Mouse (Mus musculus): Measurements from ENCODE around the gene Acot3. TPM values are rescaled to one million over a fixed set of nuclear protein-coding genes. Genes with fewer than 3 reads are reported as not detected.

Gene Acot3
- polyA plus RNA-seq, 1 experiment from 2014 or later: 1.4 TPM

DNA sequence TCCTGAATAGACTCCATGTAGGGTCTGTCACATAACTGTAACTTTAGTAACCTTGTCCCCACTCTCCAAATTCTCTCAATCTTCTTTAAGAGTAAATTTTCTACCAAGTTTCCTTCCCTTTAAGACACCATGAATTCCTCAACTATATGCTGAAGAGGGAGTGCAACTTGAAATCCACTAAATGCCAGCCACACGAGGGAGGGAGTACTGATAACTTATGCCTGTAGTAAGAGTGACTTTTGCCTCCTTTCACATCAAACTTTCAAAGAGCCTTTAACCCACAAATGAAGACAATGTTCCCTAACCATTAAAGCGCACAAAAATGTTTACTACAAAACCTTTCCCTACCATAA is 49.5 kb downstream of the Acot3 start:
- no peak for ATAC-seq
- Histone ChIP-seq H3K9ac (ENCODE audit: low read depth, low read length) (no peak overlapping the region), H3K4me1 (ENCODE audit: control insufficient read depth, insufficient read depth, low read depth, low read length) (peaks cover 4% of the 10 kb centered on the region; the same call in 1 of the 2 replicates), H3K4me2 (ENCODE audit: low read length) (peak overlapping the region; percentile 80), H3K9me3 (ENCODE audit: control insufficient read depth, low read length) (no peaks in the 10 kb centered on the region), H3K27me3 (replicated peaks; ENCODE audit: control insufficient read depth, insufficient read depth, low read length) (no peaks in the 10 kb centered on the region), H3K27ac (ENCODE audit: low read depth, low read length) (no peak overlapping the region), H3K4me3 (ENCODE audit: low read length) (peak overlapping the region; percentile 56), H3K36me3 (ENCODE audit: control insufficient read depth, insufficient read depth, low read length) (no peaks in the 10 kb centered on the region)
- WGBS: 59% methylated on average over 2 of the region's 2 CpGs

DNA sequence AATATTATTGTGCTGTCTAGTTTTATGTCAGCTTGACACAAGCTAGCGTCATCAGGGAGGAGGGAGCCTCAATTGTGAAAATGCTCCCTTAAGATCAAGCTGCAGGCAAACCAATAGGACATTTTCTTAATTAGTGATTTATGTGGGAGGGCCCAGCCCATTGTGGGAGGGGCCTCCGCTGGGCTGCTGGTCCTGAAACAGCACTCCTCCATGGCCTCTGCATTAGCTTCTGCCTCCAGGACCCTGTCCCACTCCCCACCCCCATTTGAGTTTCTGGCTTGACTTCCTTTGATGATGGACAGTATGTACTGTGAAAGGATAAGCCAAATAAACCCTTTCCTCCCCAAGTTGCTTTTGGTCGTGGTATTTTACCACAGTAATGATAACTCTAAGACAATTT is 55.1 kb downstream of the Acot3 start:
- Histone ChIP-seq H3K36me3 (ENCODE audit: control insufficient read depth, insufficient read depth, low read length) (no peaks in the 10 kb centered on the region), H3K4me3 (ENCODE audit: low read length) (no peak overlapping the region), H3K27ac (ENCODE audit: low read depth, low read length) (no peak overlapping the region), H3K27me3 (replicated peaks; ENCODE audit: control insufficient read depth, insufficient read depth, low read length) (no peaks in the 10 kb centered on the region), H3K9me3 (ENCODE audit: control insufficient read depth, low read length) (no peaks in the 10 kb centered on the region), H3K9ac (ENCODE audit: low read depth, low read length) (no peak overlapping the region), H3K4me1 (ENCODE audit: control insufficient read depth, insufficient read depth, low read depth, low read length) (no peaks in the 10 kb centered on the region), H3K4me2 (ENCODE audit: low read length) (no peak overlapping the region)
- WGBS: 82% methylated on average over 3 of the region's 3 CpGs
- no peak for ATAC-seq

DNA sequence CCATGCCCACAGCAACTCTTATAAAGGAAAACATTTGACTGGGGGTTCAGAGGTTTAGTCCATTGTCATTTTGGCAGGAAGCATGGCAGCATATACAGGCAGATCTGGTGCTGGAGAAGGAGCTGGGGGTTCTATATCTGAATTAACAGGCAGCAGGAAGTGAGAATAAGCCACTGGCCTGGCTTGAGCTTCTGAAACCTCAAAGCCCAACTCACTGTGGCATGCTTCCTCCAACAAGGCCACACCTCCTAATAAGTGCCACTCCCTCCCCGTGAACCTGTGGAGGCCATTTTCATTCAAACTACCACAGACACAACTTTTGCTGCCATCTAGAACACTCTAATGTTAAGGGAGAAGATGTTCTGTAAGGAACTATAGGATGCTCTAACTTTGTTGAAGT is 55.7 kb downstream of the Acot3 start:
- no peak for ATAC-seq
- Histone ChIP-seq H3K9me3 (ENCODE audit: control insufficient read depth, low read length) (no peaks in the 10 kb centered on the region), H3K4me3 (ENCODE audit: low read length) (no peak overlapping the region), H3K4me1 (ENCODE audit: control insufficient read depth, insufficient read depth, low read depth, low read length) (no peaks in the 10 kb centered on the region), H3K4me2 (ENCODE audit: low read length) (no peak overlapping the region), H3K27me3 (replicated peaks; ENCODE audit: control insufficient read depth, insufficient read depth, low read length) (no peaks in the 10 kb centered on the region), H3K27ac (ENCODE audit: low read depth, low read length) (no peak overlapping the region), H3K36me3 (ENCODE audit: control insufficient read depth, insufficient read depth, low read length) (no peaks in the 10 kb centered on the region), H3K9ac (ENCODE audit: low read depth, low read length) (no peak overlapping the region)
- WGBS: 100% methylated on average over 1 of the region's 1 CpGs

DNA sequence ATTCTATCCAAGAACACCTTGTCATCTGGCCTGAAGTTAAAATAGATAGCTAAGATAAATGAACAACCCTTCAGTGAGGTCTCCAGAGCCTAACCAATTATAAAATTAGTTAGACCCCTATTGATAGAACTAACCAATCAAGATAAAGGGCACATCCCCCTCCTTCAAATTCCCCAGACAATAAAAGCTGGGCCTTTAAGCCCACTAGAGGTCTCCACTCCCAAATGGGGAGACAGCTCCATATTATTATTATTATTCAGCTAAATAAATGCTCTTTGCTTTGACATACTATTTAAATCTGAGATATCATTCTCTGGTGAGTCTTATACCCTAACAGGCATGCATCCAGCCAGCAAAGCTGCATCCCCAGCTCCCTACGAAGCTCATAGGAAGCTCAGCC is 58.0 kb downstream of the Acot3 start:
- peaks cover 2% of the 10 kb centered on the region for H3K4me1 ChIP-seq (ENCODE audit: control insufficient read depth, insufficient read depth, low read depth, low read length)
- no peak overlapping the region for H3K4me2 ChIP-seq (ENCODE audit: low read length)
- no peak overlapping the region for H3K9ac ChIP-seq (ENCODE audit: low read depth, low read length)
- H3K27me3 ChIP-seq (replicated peaks; ENCODE audit: control insufficient read depth, insufficient read depth, low read length): no peaks in the 10 kb centered on the region
- no peak overlapping the region for H3K27ac ChIP-seq (ENCODE audit: low read depth, low read length)
- no peaks in the 10 kb centered on the region for H3K9me3 ChIP-seq (ENCODE audit: control insufficient read depth, low read length)
- H3K4me3 ChIP-seq (ENCODE audit: low read length): no peak overlapping the region
- 74% methylated on average over 1 of the region's 1 CpGs for WGBS
- no peaks in the 10 kb centered on the region for H3K36me3 ChIP-seq (ENCODE audit: control insufficient read depth, insufficient read depth, low read length)
- no peak for ATAC-seq

Other genes with a start within 250 kb of the Acot3 start
- gene Numb, start 130.2 kb upstream of the Acot3 start, polyA plus RNA-seq (2015; fragmentation: Nextera tagmentation; extraction: Ambion mirVana): 15.7 and 17.2 TPM in 2 replicates
- 7.2 and 9.1 TPM in 2 replicates for gene Riox1, start 101.5 kb upstream of the Acot3 start, polyA plus RNA-seq (2015; fragmentation: Nextera tagmentation; extraction: Ambion mirVana)
- not detected in 2 replicates for gene Heatr4, start 67.3 kb upstream of the Acot3 start, polyA plus RNA-seq (2015; fragmentation: Nextera tagmentation; extraction: Ambion mirVana)
- 16.1 TPM in 2 replicates for gene Acot2, start 64.3 kb upstream of the Acot3 start, polyA plus RNA-seq (2015; fragmentation: Nextera tagmentation; extraction: Ambion mirVana)
- 98.1 and 112 TPM in 2 replicates for gene Acot1, start 42.7 kb upstream of the Acot3 start, polyA plus RNA-seq (2015; fragmentation: Nextera tagmentation; extraction: Ambion mirVana)
- 0.54 and 0.68 TPM in 2 replicates for gene Acot4, start 13.8 kb upstream of the Acot3 start, polyA plus RNA-seq (2015; fragmentation: Nextera tagmentation; extraction: Ambion mirVana)
- gene Gm49366, start 13.2 kb upstream of the Acot3 start, polyA plus RNA-seq (2015; fragmentation: Nextera tagmentation; extraction: Ambion mirVana): not detected in 2 replicates
- 0.63 and 0.66 TPM in 2 replicates for gene Acot5, start 17.2 kb downstream of the Acot3 start, polyA plus RNA-seq (2015; fragmentation: Nextera tagmentation; extraction: Ambion mirVana)
- 1.3 and 1.5 TPM in 2 replicates for gene Acot6, start 48.5 kb downstream of the Acot3 start, polyA plus RNA-seq (2015; fragmentation: Nextera tagmentation; extraction: Ambion mirVana)
- 7.6 and 7.7 TPM in 2 replicates for gene Dnal1, start 62.2 kb downstream of the Acot3 start, polyA plus RNA-seq (2015; fragmentation: Nextera tagmentation; extraction: Ambion mirVana)
- 4.7 and 4.8 TPM in 2 replicates for gene Pnma1, start 96.3 kb downstream of the Acot3 start, polyA plus RNA-seq (2015; fragmentation: Nextera tagmentation; extraction: Ambion mirVana)
- 3.1 and 4.3 TPM in 2 replicates for gene Elmsan1, start 166.7 kb downstream of the Acot3 start, polyA plus RNA-seq (2015; fragmentation: Nextera tagmentation; extraction: Ambion mirVana)
- 17.7 and 18.8 TPM in 2 replicates for gene Ptgr2, start 233.1 kb downstream of the Acot3 start, polyA plus RNA-seq (2015; fragmentation: Nextera tagmentation; extraction: Ambion mirVana)